Mouse (Mus musculus): ENCODE data around the gene Stx12. TPM values are rescaled to one million over a fixed set of nuclear protein-coding genes. Genes with fewer than 3 reads are reported as not detected.

Gene Stx12
- polyA plus RNA-seq, 1 experiment, result 19.2 TPM

- Histone ChIP-seq H3K79me3 (ENCODE audit: low read depth) (no peaks in the 10 kb centered on the region), H3K79me2 (ENCODE audit: control insufficient read depth, insufficient read depth) (no peaks in the 10 kb centered on the region), H3K4me3 (ENCODE audit: insufficient read depth, poor library complexity, severe bottlenecking) (no peak overlapping the region), H3K36me3 (ENCODE audit: control insufficient read depth, insufficient read depth) (no peaks in the 10 kb centered on the region), H3ac (ENCODE audit: control insufficient read depth, insufficient read length, low read depth) (no peak overlapping the region), H3K27me3 (ENCODE audit: control insufficient read depth, insufficient read depth, insufficient read length) (no peaks in the 10 kb centered on the region)
- no peak for TF ChIP-seq CEBPB (IDR thresholded peaks at IDR 0.05; ENCODE audit: low read depth)
- TF ChIP-seq MYOD1 (IDR thresholded peaks at IDR 0.05; ENCODE audit: control insufficient read depth, insufficient read length, low read depth), result no peak
- TF ChIP-seq CTCF (IDR thresholded peaks at IDR 0.05; ENCODE audit: control insufficient read depth, insufficient read depth, insufficient read length), result no peak
- no peak for TF ChIP-seq MAX (IDR thresholded peaks at IDR 0.05)
- no peak for TF ChIP-seq FOSL1 (IDR thresholded peaks at IDR 0.05; ENCODE audit: insufficient read depth, low read length, poor library complexity, severe bottlenecking)
- no peak for TF ChIP-seq MYOG (IDR thresholded peaks at IDR 0.05; ENCODE audit: control insufficient read depth, extremely low read depth, insufficient read length)
- TF ChIP-seq USF1 (IDR thresholded peaks at IDR 0.05; ENCODE audit: low read depth), result no peak
Measured at GRCm38 (mm10) chr4:132803876-132804275, 80.4 kb downstream of the Stx12 start.

Other genes starting within 250 kb of the Stx12 start
- gene Eya3, start 245.5 kb downstream of the Stx12 start, polyA plus RNA-seq (2012; fragmentation: generic; extraction: Trizol), result 23.0 TPM
- 4.7 TPM for gene Xkr8, start 152.0 kb downstream of the Stx12 start, polyA plus RNA-seq (2012; fragmentation: generic; extraction: Trizol)
- 21.4 TPM for gene Smpdl3b, start 127.3 kb downstream of the Stx12 start, polyA plus RNA-seq (2012; fragmentation: generic; extraction: Trizol)
- 63.9 TPM for gene Rpa2, start 116.2 kb downstream of the Stx12 start, polyA plus RNA-seq (2012; fragmentation: generic; extraction: Trizol)
- gene Themis2, start 88.1 kb downstream of the Stx12 start, polyA plus RNA-seq (2012; fragmentation: generic; extraction: Trizol), result not detected
- 81.7 TPM for gene Ppp1r8, start 41.3 kb downstream of the Stx12 start, polyA plus RNA-seq (2012; fragmentation: generic; extraction: Trizol)
- 15.5 TPM for gene Fam76a, start 38.0 kb upstream of the Stx12 start, polyA plus RNA-seq (2012; fragmentation: generic; extraction: Trizol)
- gene Fgr, start 89.6 kb upstream of the Stx12 start, polyA plus RNA-seq (2012; fragmentation: generic; extraction: Trizol), result 0.01 TPM
- gene Ahdc1, start 126.8 kb upstream of the Stx12 start, polyA plus RNA-seq (2012; fragmentation: generic; extraction: Trizol), result 27.9 TPM
- gene Wasf2, start 246.0 kb upstream of the Stx12 start, polyA plus RNA-seq (2012; fragmentation: generic; extraction: Trizol), result 52.1 TPM

Data from C2C12 (cell line).